In the genomic region with DNA sequence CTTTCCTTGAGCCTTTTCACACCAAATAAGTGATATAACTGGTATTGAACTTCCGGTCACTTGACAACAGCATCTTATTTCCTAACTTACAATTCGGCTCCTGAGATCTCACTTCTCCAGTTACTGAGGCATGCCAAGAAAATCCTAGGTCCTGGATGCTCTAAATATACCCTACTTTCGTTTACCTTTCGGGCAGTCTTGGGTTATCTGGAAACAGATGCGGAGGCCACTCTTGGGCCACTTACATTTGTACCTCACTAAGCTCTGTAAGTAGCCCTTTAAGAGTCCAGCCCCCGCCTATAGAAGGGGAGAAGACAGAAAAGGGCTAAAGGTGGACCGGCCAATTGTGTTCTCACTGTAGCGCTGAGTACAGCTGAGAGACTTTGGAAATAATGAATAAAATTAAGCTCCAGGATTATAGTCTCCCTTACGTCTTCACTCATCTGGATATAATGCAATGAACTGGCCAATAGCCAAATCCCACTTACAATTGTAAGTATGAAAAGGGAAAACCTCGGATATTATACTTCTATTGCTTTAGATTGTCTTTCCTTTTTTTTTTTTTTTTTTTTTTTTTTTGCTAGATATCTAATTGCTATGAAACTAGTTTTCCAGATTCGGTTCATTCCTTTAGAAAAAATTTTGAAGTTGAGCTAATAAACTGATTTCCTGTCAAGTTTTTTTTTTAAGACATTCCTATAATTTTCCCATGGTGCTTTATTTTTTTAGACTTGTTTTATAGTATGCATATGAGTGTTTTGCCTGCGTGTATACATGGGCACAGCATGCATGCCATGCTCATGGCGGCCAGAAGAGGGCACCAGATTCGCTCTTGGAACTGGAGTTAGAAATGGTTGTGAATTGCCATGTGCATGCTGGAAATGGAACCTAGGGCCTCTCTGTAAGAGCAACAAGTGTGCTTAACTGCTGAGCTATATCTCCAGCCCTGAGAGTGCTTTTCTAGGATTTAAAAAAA, we compare ENCODE assay signal across 1 mouse cellular context.
TF ChIP-seq lines count a peak whose summit lies in the region.

No protein-coding gene starts in this region.

TF ChIP-seq in CH12.LX, 34 proteins besides CTCF, POLR2A, EP300 and RAD21 (continued from another document):
- no peak for TF ChIP-seq JUN (IDR thresholded peaks at IDR 0.05; ENCODE audit: insufficient read depth, low read depth, low read length)
- TF ChIP-seq SIN3A (IDR thresholded peaks at IDR 0.05; ENCODE audit: low read length): peak; percentile 73
- peak; percentile 46 for TF ChIP-seq BHLHE40 (IDR thresholded peaks at IDR 0.05; ENCODE audit: low read depth, low read length)
- peak; percentile 76 for TF ChIP-seq MEF2A (IDR thresholded peaks at IDR 0.05; ENCODE audit: borderline replicate concordance, low read depth, low read length)
- TF ChIP-seq TBP (conservative IDR thresholded peaks at IDR 0.05; ENCODE audit: low read depth, low read length): no peak
- TF ChIP-seq ELF1 (IDR thresholded peaks at IDR 0.05; ENCODE audit: low read depth, low read length): peak; percentile 32; the same call in 1 of the 2 replicates
- TF ChIP-seq IRF4 (IDR thresholded peaks at IDR 0.05; ENCODE audit: low read depth, low read length): peak; percentile 47
TF ChIP-seq in CH12.LX: peak in this region for 16.
